Mouse (Mus musculus) forebrain, postnatal 0 days (tissue): ENCODE measurements around the gene Inpp5a. TPM values are rescaled to one million over a fixed set of nuclear protein-coding genes. Genes with fewer than 3 reads are reported as not detected.
A peak's percentile ranks its signal among the peaks of the same experiment; 100 is the strongest.

Experiments used
- ATAC-seq: fragments of 200-750 bp; cut with Nextera tagmentation; 2 replicates; pipeline ENCODE4 v1.8.0; 2017; ENCODE audit warnings: mild to moderate bottlenecking, moderate library complexity
- DNase-seq: peaks from one replicate; pipeline ENCODE4 v3.0.0-alpha.2; 2015
- H3K27ac ChIP-seq: fragments of 300-500 bp; sonication (generic); 2 replicates; pipeline ENCODE4 v1.5.1; 2014; ENCODE audit warnings: low read depth, mild to moderate bottlenecking, antibody characterized with exemption, low read length, moderate library complexity, mixed read lengths
- H3K27me3 ChIP-seq: fragments of 300-500 bp; sonication (generic); 2 replicates; pipeline ENCODE4 v1.6.1; 2014; ENCODE audit warnings: mild to moderate bottlenecking, low read length, mixed read lengths; ENCODE audit not compliant: insufficient read depth
- H3K36me3 ChIP-seq: fragments of 300-500 bp; sonication (generic); 2 replicates; pipeline ENCODE4 v1.6.1; 2014; ENCODE audit warnings: mild to moderate bottlenecking, moderate library complexity; ENCODE audit not compliant: insufficient read depth
- H3K4me1 ChIP-seq: fragments of 300-500 bp; sonication (generic); 2 replicates; pipeline ENCODE4 v1.6.1; 2014; ENCODE audit warnings: antibody characterized with exemption; ENCODE audit not compliant: insufficient read depth
- H3K4me2 ChIP-seq: fragments of 300-500 bp; sonication (generic); 2 replicates; pipeline ENCODE4 v1.6.1; 2014; ENCODE audit warnings: low read depth, mild to moderate bottlenecking, moderate library complexity
- H3K4me3 ChIP-seq: fragments of 300-500 bp; sonication (generic); 2 replicates; pipeline ENCODE4 v1.5.1; 2014; ENCODE audit warnings: low read depth, low read length, mixed read lengths
- H3K9ac ChIP-seq: fragments of 300-500 bp; sonication (generic); 2 replicates; pipeline ENCODE4 v1.6.1; 2014; ENCODE audit warnings: mild to moderate bottlenecking
- H3K9me3 ChIP-seq: fragments of 300-500 bp; sonication (generic); 2 replicates; pipeline ENCODE4 v1.6.1; 2016; ENCODE audit warnings: low read length
- CTCF ChIP-seq: sonication (generic); IDR thresholded peaks from 2 replicates; pipeline ENCODE4 v1.5.1; 2016; ENCODE audit warnings: antibody characterized with exemption, control low read depth, low read depth
- WGBS: fragments of 180-500 bp; shearing (Covaris S2); extraction: QIAGEN DNeasy Blood & Tissue Kit; methylation state at CpG from one replicate; pipeline ENCODE4 v1.1.7; 2014; 5-methylcytosine and 5-hydroxymethylcytosine counted together
- polyA plus RNA-seq: library from polyadenylated mRNA; unstranded; fragments of >200 nt; fragmentation: Nextera tagmentation; extraction: Ambion mirVana; gene quantifications from 2 replicates; pipeline ENCODE4 v1.2.1, GENCODE M21; 2015
- total RNA-seq: library from RNA; depleted of rRNA; stranded (reverse); fragments of >200 nt; gene quantifications from 2 replicates; pipeline ENCODE4 v1.2.3, GENCODE M21; 2014

Inpp5a gene
- total and polyA plus RNA-seq, 2 experiments from 2014 or later, result 8.8 to 16.3 TPM

DNA sequence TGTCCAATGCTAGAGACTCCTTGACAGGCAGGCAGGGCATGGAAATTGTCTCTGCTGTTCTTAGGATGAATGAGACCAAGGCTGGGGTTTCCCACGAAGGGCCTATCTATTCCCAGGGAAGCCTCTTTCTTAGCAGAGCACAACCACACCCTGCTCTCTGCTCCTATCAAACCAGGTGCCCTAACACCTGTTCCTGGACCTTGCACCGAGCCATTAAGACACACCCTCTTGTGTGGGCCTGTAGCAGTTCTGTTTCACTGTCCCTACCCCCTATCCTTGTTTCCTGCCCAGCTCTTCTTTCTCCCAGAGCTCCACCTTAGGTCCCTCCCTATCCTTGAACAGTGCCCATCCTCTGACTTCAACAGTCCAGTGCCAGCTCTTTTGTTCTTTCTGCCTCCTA is 31.9 kb upstream of the Inpp5a start:
- Histone ChIP-seq H3K9ac (no peak overlapping the region), H3K27ac (no peak overlapping the region), H3K4me2 (no peak overlapping the region), H3K36me3 (no peaks in the 10 kb centered on the region), H3K4me1 (no peaks in the 10 kb centered on the region), H3K9me3 (no peaks in the 10 kb centered on the region), H3K27me3 (no peaks in the 10 kb centered on the region), H3K4me3 (no peak overlapping the region)
- no peak for TF ChIP-seq CTCF
- DNase-seq (no peak), ATAC-seq (no peak)
- 75% methylated on average over 2 of the region's 2 CpGs for WGBS

DNA sequence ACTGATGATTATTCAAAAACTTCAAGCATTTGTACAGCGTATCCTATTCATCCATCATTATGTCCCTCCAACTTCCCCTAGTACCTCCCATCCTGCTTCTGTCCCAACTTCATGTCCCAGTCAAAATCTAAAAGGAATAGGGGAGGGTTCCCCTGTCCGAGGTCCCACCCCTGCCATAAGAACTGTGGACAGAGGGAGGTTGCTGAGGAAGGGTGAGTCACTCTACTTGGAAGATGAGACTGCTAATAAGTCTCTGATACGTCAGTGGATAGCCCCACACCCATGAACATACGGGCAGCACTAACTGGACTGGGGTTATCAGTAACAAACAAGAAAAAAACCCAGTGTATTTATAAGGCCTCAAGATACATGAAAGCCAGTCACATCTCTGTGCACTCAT is 29.0 kb upstream of the Inpp5a start:
- H3K4me2 ChIP-seq, result no peak overlapping the region
- no peaks in the 10 kb centered on the region for H3K9me3 ChIP-seq
- WGBS, result 85% methylated on average over 4 of the region's 4 CpGs
- ATAC-seq (no peak), DNase-seq (no peak)
- TF ChIP-seq CTCF, result no peak
- H3K27ac ChIP-seq, result no peak overlapping the region
- peaks cover 12% of the 10 kb centered on the region for H3K4me1 ChIP-seq
- no peak overlapping the region for H3K4me3 ChIP-seq
- H3K36me3 ChIP-seq, result no peaks in the 10 kb centered on the region
- H3K27me3 ChIP-seq, result no peaks in the 10 kb centered on the region
- H3K9ac ChIP-seq, result no peak overlapping the region

DNA sequence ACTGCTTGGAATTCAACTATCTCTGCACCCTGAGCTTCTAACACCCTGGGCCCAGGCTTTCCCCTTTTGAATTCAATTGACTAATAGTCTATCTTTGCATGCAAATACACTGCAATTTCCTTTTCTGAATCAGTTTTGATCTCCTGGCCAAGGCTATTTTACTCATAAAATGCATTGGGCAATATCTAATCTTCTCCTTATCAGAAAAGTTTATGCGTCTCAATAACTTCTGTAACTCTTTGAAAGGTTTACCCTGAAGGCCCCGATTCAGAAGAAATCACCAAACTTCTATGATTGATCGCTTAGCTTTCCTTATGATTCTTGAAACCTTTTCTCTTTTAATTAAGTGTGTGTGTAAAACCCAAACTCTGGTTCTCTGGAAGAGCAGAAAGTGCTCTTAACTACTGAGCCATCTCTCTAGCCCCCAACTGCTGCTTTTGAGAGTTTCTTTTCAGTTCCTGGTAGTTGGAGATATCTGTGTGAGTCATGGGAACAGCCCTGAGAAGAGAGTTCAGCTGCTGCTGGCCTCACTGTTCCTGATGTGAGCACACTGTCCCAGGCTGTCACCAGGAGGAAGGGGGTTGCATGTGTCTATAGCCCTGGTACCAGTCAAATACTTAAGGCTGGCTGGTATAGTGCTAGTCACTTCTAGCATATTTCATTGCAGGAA is 27.9 kb upstream of the Inpp5a start:
- Histone ChIP-seq H3K9ac (no peak overlapping the region), H3K27me3 (no peaks in the 10 kb centered on the region), H3K4me3 (no peak overlapping the region), H3K9me3 (no peaks in the 10 kb centered on the region), H3K4me2 (no peak overlapping the region), H3K4me1 (peaks cover 12% of the 10 kb centered on the region), H3K36me3 (no peaks in the 10 kb centered on the region), H3K27ac (no peak overlapping the region)
- 94% methylated on average over 3 of the region's 3 CpGs for WGBS
- ATAC-seq, result no peak
- TF ChIP-seq CTCF, result no peak
- DNase-seq, result no peak

DNA sequence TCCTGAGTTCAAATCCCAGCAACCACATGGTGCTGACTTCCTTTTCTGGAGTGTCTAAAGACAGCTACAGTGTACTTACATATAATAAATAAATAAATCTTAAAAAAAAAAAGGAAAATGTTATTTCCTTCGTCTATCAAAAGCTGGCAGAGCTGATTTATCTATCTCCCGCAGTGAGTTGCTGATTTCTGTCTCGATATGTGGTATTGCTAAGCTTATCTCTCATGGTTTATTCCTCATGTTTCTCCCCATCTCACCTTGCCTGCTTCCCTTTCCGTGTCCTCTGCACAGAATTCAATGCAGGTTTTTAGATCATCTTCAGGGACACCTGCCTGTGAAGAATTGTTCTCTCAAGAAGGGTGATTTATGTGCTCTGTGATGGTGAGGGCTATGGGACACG is 27.1 kb upstream of the Inpp5a start:
- Histone ChIP-seq H3K9ac (no peak overlapping the region), H3K27ac (no peak overlapping the region), H3K27me3 (no peaks in the 10 kb centered on the region), H3K4me3 (no peak overlapping the region), H3K4me2 (no peak overlapping the region), H3K9me3 (no peaks in the 10 kb centered on the region), H3K4me1 (peaks cover 12% of the 10 kb centered on the region), H3K36me3 (no peaks in the 10 kb centered on the region)
- ATAC-seq, result no peak
- no peak for TF ChIP-seq CTCF
- 92% methylated on average over 5 of the region's 5 CpGs for WGBS
- no peak for DNase-seq

DNA sequence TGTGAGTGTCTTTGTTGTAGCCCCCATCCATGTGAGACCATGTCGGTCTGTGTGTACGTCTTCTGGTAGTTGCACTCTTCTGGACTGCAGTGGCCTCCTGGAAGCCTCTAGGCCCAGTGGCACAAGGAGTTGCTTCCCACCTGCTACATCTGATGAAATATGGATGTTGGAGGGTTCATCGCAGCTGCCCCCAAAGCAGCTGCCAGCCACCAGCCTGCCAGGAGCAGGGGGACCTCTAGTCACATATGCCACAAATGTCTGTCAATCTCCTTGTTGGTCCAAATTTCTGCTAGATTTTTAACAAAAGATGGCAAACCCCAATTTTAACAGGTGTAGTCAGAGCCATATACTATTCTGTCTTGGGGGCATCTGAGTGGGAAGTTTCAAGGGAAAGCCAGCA is 26.4 kb upstream of the Inpp5a start:
- Histone ChIP-seq H3K9ac (no peak overlapping the region), H3K4me2 (no peak overlapping the region), H3K36me3 (no peaks in the 10 kb centered on the region), H3K9me3 (no peaks in the 10 kb centered on the region), H3K27me3 (no peaks in the 10 kb centered on the region), H3K4me3 (no peak overlapping the region), H3K4me1 (peaks cover 12% of the 10 kb centered on the region), H3K27ac (no peak overlapping the region)
- DNase-seq, result peak; percentile 15
- no peak for ATAC-seq
- TF ChIP-seq CTCF, result no peak
- WGBS, result 71% methylated on average over 3 of the region's 3 CpGs

DNA sequence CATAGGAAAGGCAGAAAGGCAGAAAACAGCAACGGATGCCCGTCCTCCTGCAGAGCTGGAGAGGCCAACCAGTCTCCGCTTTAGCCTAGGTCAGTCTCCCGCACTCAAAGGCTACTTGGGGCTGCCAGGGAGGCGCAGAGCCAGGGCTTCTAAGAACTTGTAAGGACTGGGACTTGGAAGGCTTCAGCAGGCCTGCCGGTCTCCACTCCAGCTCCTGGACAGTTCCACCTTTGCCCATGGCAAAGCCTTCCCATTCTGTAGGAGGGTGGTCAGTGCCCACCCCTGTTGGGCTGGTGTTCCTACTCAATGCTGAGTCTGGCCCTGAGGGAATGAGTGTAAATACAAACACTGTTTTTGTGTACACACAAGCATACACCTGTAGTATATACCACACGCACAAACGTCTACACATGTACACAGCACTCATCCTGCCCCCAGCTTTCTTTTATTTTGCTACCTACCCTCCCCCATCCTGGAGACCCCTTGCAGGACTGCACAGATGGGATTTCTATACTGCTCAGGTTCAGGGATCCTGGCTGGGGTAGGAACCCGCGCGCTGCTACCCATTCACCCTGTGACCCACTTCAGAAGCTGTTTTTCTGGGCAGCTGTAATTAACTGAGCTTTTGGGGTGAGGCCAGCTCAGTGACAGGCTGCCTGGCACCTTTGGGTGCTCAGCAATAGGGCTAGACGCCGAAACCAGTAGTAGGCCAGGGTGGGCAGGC is 25.5 kb upstream of the Inpp5a start:
- no peak overlapping the region for H3K9ac ChIP-seq
- H3K4me3 ChIP-seq, result no peak overlapping the region
- no peak overlapping the region for H3K27ac ChIP-seq
- ATAC-seq (no peak; the same call in 1 of the 2 replicates), DNase-seq (no peak)
- peaks cover 12% of the 10 kb centered on the region for H3K4me1 ChIP-seq
- no peaks in the 10 kb centered on the region for H3K9me3 ChIP-seq
- no peaks in the 10 kb centered on the region for H3K36me3 ChIP-seq
- no peaks in the 10 kb centered on the region for H3K27me3 ChIP-seq
- TF ChIP-seq CTCF, result no peak
- no peak overlapping the region for H3K4me2 ChIP-seq
- whole genome bisulfite sequencing, result 50% methylated on average over 13 of the region's 13 CpGs

DNA sequence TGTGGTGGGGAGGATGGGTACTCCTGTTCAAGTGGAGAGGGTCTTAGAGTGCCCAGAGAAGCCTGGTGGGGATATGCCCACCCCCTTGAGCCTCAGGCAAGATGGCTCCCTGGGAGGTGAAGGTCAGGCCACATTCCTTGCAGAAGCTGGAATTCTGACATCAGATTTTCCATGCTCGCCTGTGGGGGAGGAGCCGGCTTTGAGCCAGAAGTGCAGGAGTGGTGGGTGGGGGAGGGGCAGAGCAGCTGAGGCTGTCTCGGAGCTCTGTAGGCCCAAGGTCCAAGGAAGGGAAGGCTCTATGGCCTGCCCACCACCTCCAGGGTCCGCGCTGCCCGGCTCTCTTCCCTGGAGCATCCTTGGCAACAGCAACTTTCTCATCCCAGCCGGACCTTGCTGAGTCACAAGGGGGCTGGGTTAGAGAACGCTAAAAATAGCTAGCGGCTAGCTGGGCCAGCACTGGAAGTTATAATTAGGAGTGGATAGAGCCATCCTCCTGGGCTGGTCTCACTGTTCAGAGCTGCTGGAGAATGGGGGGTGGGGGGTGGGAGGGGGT is 24.8 kb upstream of the Inpp5a start:
- Histone ChIP-seq H3K36me3 (no peaks in the 10 kb centered on the region), H3K9ac (no peak overlapping the region), H3K4me2 (peak overlapping the region; percentile 4; the same call in 1 of the 2 replicates), H3K4me1 (peaks cover 14% of the 10 kb centered on the region), H3K4me3 (no peak overlapping the region), H3K27ac (no peak overlapping the region), H3K27me3 (no peaks in the 10 kb centered on the region), H3K9me3 (no peaks in the 10 kb centered on the region)
- ATAC-seq (peak; percentile 53), DNase-seq (peak; percentile 51)
- TF ChIP-seq CTCF, result no peak
- 8% methylated on average over 9 of the region's 9 CpGs for WGBS
